Mouse (Mus musculus) large intestine, adult 2 months (tissue): ENCODE measurements at regions not wholly inside any gene's neighbourhood (a gene's known extent, or its start where the extent isn't known, plus 50 kb on each side); places are given as distances from the start of the nearest gene placed in this dataset.

ENCODE experiments used
- DNase-seq: peaks from one replicate; pipeline ENCODE4 v3.0.0-alpha.2; 2012; ENCODE audit warnings: low read depth, low spot score
- WGBS: fragments of 180-500 bp; shearing (Covaris S2); methylation state at CpG from one replicate; pipeline ENCODE4 v1.1.7; 2018; 5-methylcytosine and 5-hydroxymethylcytosine counted together

GRCm38 (mm10) chr4:142798834-142799233, 414.0 kb downstream of the Prdm2 start:
- WGBS, result 78% methylated on average over 6 of the region's 6 CpGs
- no peak for DNase-seq

GRCm38 (mm10) chr4:142792606-142792970, 420.2 kb downstream of the Prdm2 start:
- WGBS, result 42% methylated on average over 2 of the region's 2 CpGs

DNA sequence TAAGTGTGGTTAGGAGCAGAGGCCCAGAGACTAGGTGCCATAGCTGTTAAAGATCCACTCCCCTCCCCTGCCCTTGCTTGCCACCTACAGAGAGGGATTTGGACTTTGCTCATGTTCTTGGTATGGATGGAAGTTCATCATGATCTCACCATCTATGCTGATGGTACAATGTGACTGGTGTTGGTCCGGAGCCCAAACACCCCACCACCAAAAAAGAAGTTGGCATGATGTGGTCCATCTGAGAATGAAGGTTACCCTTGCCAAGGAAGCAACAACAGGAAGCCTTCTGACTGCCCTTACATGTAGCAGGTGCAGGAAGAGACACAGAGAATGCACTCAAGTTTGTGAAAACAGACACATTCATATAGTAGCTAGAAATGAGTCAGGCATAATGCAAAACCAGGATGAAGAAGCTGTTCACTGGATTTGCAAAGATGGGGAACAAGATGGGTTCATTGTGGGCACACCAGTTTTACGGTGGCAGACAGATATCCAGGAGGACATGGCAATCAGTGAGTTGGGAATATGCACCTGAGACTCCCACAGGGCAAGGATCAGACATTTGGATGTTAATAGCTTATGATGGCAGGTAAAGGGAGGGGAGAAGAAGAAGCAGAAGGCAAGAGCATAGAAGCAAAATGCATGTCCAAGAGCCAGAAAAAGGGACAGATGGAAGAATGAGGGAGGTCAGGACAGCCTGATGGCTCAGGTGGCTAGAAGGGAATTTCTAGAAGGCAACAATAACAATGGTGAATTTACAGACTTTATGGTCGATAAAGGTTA, 420.8 kb downstream of the Prdm2 start:
- DNase-seq, result no peak
- WGBS, result 66% methylated on average over 3 of the region's 3 CpGs

More at GRCm38 (mm10) chr4:142792606-142792970, 420.2 kb downstream of the Prdm2 start:
- no peak for DNase-seq

DNA sequence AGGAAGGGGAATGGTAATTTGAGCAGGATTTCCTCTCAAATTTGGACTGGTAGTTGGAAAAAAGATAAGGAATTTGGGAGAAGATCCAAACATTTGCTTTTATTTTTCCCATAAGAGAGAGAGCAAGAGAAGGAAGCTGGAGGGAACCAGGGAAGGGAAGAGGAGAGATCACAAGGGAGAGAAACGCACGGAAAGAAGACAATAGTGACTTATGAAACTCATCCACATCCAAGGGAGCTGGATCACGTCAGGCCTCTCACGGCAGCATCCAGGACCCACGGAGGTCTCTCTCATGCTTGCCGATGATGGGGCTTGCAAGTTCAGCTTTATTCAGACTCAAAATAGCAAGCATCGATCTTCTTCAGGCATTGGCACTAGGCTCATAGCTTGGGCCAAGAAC, 423.7 kb downstream of the Prdm2 start:
- DNase-seq, result no peak
- 81% methylated on average over 7 of the region's 7 CpGs for WGBS

- DNase-seq, result no peak
- WGBS, result 77% methylated on average over 5 of the region's 5 CpGs
These were observed 427.4 kb downstream of the Prdm2 start for GRCm38 (mm10) chr4:142785386-142785785.

DNA sequence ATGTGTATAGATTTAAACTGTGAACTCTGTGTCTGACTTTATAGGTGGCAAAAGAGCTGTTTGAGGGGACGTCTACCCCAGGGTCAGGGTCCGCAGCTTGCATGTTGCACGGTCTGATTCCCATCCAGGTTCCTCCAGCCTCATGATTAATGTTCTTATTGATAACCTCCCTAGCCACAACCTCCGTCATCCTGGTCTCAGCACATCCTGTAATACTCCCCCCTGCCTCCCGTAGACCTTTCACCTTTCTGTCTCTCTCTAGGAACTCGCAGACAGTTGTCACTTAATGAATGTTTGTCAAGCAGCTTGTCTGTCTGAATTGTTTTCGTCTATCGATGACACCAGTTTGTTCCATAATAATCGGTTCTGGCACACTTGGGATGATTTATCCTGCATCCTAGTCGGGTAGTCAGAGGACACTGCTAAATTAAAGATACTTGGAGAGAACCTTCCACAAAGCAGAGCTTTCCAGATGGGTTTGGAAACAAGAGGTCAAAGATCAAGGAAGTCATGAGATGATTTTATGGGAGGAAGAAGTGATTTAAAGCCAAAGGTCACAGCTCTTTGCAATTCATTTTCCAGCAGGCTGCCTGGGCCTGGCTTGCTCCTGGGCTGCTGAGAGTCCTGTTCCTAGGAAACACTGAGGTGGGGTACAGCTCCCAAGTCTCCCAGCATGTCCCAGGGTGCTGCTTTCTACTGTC, 435.9 kb downstream of the Prdm2 start:
- DNase-seq, result peak; percentile 40
- 35% methylated on average over 10 of the region's 10 CpGs for WGBS

DNA sequence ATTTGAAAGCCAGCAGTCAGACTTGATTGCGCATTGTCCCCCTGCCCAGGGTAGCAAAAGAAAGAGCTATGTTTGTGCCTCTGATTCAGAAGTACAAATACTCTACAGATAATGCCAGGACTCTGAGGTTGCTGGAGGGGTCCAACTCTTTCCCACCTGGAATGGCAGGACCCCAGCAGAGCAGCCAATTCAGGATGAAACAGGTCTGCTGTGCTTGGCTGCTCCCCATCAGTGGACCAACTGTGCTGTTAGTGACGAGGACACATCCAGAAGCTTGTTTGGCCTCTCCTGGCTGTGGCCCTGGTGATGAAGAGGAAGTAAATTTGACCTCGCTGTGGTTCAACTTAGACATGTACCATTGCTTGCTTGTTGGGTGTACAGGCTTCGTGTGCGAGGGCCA, 437.8 kb downstream of the Prdm2 start:
- 95% methylated on average over 5 of the region's 5 CpGs for WGBS
- no peak for DNase-seq

DNA sequence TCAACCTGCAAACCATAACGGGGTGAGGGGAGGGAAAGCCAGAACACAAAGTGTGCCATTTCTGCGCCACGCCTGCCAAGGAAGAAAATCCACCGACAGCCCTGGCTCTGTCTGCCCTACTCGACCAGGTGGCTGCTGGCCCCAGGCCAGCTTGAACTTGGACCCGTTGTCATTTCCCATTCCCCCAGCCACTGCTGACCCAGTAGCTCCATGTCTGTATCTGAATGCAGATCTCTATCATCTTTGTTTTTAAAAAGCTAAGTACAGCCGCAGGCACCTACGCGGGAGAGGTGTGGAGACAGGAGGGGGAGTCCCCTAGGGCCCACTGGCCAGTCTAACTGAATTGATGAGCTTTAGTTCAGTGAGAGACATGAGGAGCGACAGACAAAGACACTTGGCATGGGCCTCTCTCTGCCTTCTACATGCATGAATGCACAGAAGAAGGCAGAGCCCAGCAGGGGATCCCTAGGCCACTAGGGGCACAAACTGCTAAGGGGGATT, 439.1 kb downstream of the Prdm2 start:
- WGBS, result 31% methylated on average over 10 of the region's 10 CpGs
- no peak for DNase-seq

GRCm38 (mm10) chr4:142772751-142773455, 439.9 kb downstream of the Prdm2 start:
- no peak for DNase-seq
- 8% methylated on average over 16 of the region's 16 CpGs for WGBS

GRCm38 (mm10) chr4:142771520-142772150, 441.2 kb downstream of the Prdm2 start:
- 81% methylated on average over 6 of the region's 6 CpGs for WGBS
- DNase-seq, result no peak

DNA sequence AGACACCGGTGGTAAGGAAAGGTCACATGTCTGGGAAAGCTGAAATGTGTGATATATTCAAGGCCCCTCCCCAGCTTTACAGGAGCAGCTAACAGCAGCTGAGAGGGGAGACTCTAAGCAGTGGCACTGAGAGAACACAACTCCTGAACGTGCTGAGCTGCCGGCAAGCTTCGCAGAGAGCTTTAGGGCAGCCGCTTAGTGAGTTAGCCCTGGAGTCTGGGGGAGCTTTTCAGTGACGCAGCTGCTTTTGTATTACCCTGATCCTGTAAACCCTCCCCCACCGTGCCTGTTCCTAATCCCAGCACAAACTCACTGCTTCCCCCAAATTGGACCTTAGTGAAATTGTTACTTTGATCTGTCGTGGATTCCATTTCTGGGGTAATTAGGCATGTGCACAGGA, 442.6 kb downstream of the Prdm2 start:
- 46% methylated on average over 8 of the region's 8 CpGs for WGBS

DNA sequence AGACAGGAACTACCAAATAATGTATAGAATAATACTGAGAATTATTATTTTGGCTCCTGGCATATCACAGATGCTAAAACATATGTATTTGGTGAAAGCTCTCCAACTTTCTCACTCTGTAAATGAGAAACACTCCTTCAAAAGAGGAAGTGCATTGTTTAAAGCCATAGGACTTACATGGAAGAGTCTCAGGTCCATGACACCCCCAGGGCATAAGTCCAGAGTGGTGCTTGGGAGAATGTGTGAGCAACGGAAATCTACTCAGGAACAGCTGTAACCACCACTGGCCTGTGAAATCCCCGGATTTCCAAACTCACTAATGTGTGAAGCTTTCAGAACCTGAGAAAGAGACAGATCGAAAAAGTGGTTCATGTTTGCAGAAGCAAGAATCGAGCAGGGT, 445.1 kb downstream of the Prdm2 start:
- DNase-seq, result no peak
- 56% methylated on average over 4 of the region's 4 CpGs for WGBS

More for the DNA sequence above, 442.6 kb downstream of the Prdm2 start:
- no peak for DNase-seq

DNA sequence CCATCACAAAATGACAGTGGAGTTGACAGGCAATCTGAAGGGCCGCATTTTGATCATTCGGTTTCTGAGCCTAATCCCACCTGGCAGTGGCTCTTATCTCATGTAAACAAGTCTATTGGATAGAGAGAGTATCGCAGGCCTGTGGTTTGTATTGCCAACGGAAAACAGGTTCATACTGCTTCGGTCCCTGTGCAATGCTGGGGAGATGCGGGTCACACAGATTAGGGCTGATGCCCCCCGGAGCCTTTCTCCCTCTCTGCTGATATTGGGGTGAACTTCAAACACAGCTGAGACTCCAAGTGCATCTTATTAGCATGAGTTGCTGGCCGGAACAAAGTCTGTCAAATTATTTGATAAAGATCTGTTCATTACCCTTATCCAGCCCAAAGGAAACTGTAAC, 451.2 kb downstream of the Prdm2 start:
- 65% methylated on average over 8 of the region's 8 CpGs for WGBS
- DNase-seq, result no peak

DNA sequence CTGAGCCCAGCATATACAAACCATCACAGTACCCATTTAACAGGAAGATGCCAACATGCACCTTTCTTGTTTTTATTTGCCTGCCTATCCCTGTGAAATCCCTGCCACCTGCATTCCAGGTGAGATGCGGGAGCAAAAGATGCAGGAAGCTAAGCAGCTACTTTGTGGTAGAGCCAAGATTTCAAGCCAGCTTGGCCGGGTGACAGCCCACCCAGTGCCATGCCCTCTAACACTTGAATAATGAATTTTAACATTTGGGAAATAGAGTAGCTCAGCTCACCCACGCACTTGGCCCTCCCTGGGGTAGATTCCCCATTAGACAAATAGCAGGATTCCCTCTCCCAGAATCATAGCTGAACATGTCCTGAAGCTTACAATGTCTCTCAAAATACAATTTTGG, 454.7 kb downstream of the Prdm2 start:
- no peak for DNase-seq
- 76% methylated on average over 3 of the region's 3 CpGs for WGBS

- WGBS, result 60% methylated on average over 6 of the region's 6 CpGs
- no peak for DNase-seq
These were observed 456.5 kb downstream of the Prdm2 start for GRCm38 (mm10) chr4:142756332-142756731.

DNA sequence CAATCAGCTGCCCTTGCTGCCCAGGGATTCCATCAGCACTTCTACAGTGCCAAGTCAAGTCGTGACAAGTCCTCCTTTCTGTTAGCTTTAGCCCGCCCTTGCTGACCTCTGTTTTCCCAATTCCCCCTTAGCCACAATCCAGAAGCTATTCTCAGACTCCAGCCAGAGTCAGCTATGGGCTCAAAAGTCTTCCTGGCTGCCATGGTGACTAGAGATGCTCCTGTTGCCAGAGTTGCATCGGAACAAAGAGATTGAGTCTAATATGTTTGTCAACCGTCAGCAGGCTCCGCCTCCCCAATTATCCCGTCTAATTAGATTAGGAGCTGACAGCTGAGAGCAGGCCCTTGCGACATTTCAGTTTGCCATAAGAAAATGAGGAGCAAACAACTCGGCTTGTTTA, 462.9 kb downstream of the Prdm2 start:
- WGBS, result 48% methylated on average over 8 of the region's 8 CpGs

GRCm38 (mm10) chr4:142723554-142723907, 484.3 kb upstream of the Kazn start:
- no peak for DNase-seq
- WGBS, result 82% methylated on average over 4 of the region's 4 CpGs

More for the DNA sequence above, 462.9 kb downstream of the Prdm2 start:
- no peak for DNase-seq

- no peak for DNase-seq
- WGBS, result 73% methylated on average over 3 of the region's 3 CpGs
These were observed 483.8 kb upstream of the Kazn start for GRCm38 (mm10) chr4:142722845-142723553.

DNA sequence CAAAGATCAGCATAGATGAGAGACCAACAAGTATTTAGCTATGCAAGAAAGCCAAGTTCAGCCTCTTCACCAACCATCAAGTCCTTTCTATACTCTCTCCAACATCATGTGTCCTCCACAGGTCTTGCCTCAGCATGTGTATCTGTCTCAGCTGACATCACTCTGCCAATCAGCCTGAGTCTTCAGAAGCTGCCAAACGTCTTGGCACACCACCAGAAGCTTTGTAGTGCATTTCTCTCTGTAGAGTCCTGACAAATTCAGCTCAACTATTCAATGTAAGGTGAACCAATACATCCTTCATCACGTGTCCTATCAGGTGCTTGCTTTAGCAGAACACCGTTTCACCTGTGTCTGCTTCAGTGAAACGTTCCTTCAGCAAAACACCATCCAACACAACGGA, 462.4 kb upstream of the Kazn start:
- no peak for DNase-seq
- WGBS, result 83% methylated on average over 5 of the region's 5 CpGs
